Mouse (Mus musculus) neural tube, embryonic 13.5 days (tissue): ENCODE data around the gene Fgfr2. TPM values are rescaled to one million over a fixed set of nuclear protein-coding genes. Genes with fewer than 3 reads are reported as not detected.

ENCODE experiments used
- ATAC-seq: fragments of 200-750 bp; cut with Nextera tagmentation; 2 replicates; pipeline ENCODE4 v1.8.0; 2017; ENCODE audit warnings: low read depth, mild to moderate bottlenecking, moderate TSS enrichment, moderate library complexity
- H3K27ac ChIP-seq: fragments of 300-500 bp; sonication (generic); replicated peaks from 2 replicates; pipeline ENCODE4 v1.5.1; 2015; ENCODE audit warnings: moderate library complexity, mild to moderate bottlenecking, inconsistent platforms
- H3K27me3 ChIP-seq: fragments of 300-500 bp; sonication (generic); 2 replicates; pipeline ENCODE4 v1.6.1; 2015; ENCODE audit warnings: mild to moderate bottlenecking, inconsistent platforms
- H3K36me3 ChIP-seq: fragments of 300-500 bp; sonication (generic); 2 replicates; pipeline ENCODE4 v1.6.1; 2015; ENCODE audit warnings: mild to moderate bottlenecking, inconsistent platforms
- H3K4me1 ChIP-seq: fragments of 300-500 bp; sonication (generic); replicated peaks from 2 replicates; pipeline ENCODE4 v1.6.1; 2015; ENCODE audit warnings: inconsistent platforms
- H3K4me2 ChIP-seq: fragments of 300-500 bp; sonication (generic); 2 replicates; pipeline ENCODE4 v1.6.1; 2015; ENCODE audit warnings: inconsistent platforms, mild to moderate bottlenecking, moderate library complexity
- H3K4me3 ChIP-seq: fragments of 300-500 bp; sonication (generic); 2 replicates; pipeline ENCODE4 v1.5.1; 2015; ENCODE audit warnings: mild to moderate bottlenecking, inconsistent platforms
- H3K9ac ChIP-seq: fragments of 300-500 bp; sonication (generic); 2 replicates; pipeline ENCODE4 v1.6.1; 2015; ENCODE audit warnings: moderate library complexity, mild to moderate bottlenecking, inconsistent platforms
- H3K9me3 ChIP-seq: fragments of 300-500 bp; sonication (generic); 2 replicates; pipeline ENCODE4 v1.6.1; 2016; ENCODE audit warnings: inconsistent platforms
- WGBS: fragments of 180-500 bp; shearing (Covaris S2); methylation state at CpG from one replicate; pipeline ENCODE4 v1.1.7; 2015; 5-methylcytosine and 5-hydroxymethylcytosine counted together
- polyA plus RNA-seq: library from polyadenylated mRNA; unstranded; fragments of >200 nt; fragmentation: Nextera tagmentation; extraction: Ambion mirVana; gene quantifications from 2 replicates; pipeline ENCODE4 v1.2.1, GENCODE M21; 2015

The Fgfr2 gene
- polyA plus RNA-seq, 1 experiment from 2014 or later: 22.9 TPM

DNA sequence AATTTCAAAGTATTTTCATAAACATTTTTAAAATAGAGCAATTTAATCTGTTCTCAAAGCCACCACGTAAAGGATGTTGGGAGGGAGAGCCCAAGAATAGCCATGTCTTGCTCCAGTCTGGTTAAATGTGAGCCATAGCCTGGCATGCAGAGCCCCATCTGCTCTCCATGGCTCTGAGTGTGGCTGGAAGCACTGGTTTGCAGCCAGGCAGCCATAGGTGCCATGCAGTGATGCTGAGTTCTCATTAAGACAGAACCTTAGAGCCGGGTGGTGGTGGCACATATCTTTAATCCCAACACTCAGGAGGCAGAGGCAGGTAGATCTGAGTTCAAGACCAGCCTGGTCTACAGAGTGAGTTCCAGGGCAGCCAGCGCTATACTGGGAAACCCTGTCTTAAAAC is 2822.5 kb downstream of the Fgfr2 start:
- no peaks in the 10 kb centered on the region for H3K4me1 ChIP-seq
- H3K4me2 ChIP-seq: no peak overlapping the region
- no peak overlapping the region for H3K27ac ChIP-seq
- H3K4me3 ChIP-seq: no peak overlapping the region
- H3K9ac ChIP-seq: no peak overlapping the region
- H3K27me3 ChIP-seq: no peaks in the 10 kb centered on the region
- no peaks in the 10 kb centered on the region for H3K36me3 ChIP-seq
- 90% methylated on average over 3 of the region's 3 CpGs for WGBS
- no peaks in the 10 kb centered on the region for H3K9me3 ChIP-seq
- ATAC-seq: no peak

DNA sequence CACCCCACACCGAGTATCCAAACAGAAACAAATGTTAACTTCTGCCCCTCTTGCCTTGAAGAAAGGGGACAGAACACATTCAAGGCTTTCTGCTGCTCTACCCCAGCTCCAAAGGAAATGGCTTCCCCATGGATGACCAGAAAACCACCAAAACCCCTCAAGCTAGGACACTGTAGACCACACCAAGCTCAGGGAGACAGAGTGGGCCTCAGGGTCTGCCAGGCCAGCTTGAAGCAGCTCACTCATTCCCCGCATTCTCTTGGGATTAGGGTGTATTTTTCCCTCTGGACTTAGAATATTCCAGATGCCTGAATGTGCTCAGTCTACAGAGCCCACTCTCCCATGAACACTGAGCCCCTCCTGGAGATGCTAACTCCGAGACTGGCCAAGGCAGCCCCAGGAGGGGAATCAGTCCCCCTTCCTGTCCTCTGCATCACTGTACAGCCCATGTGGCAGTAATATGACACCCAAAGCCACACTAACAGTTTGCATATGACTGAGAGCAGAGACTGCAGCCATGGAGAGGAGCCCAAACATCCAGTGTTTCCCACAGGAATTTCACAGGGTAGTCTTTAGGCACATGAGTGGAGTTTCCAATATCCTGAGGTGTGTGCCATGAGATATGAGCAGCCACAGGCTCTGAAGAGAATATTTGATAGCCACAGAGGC is 2824.1 kb downstream of the Fgfr2 start:
- WGBS: 79% methylated on average over 3 of the region's 3 CpGs
- Histone ChIP-seq H3K27me3 (no peaks in the 10 kb centered on the region), H3K4me3 (no peak overlapping the region), H3K9me3 (no peaks in the 10 kb centered on the region), H3K4me1 (no peaks in the 10 kb centered on the region), H3K27ac (no peak overlapping the region), H3K9ac (no peak overlapping the region), H3K4me2 (no peak overlapping the region), H3K36me3 (no peaks in the 10 kb centered on the region)
- no peak for ATAC-seq

DNA sequence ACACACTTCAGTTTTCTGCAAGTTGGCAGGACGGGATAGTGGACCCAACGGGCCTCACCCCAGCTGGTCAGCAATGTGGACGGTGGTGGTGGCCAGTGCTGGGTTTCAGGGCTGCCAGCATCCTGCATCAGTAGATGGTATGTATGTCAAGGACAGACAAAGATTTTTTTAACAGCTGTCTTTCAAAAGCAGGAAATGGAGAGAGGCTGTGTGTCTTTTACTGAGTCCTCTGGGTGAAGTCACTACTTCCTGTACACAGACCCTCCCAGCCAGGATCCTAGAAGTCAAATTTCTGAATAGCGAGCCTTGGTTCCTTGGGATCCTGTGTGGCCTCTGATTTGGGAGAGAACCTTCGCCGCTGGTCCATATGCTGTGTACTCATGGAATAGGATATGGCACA is 2832.0 kb downstream of the Fgfr2 start:
- H3K9ac ChIP-seq: no peak overlapping the region
- 0 out of 2 replicates have a peak, but pooled peaks cover 5% of the 10 kb centered on the region for H3K27me3 ChIP-seq
- peaks cover 15% of the 10 kb centered on the region for H3K4me1 ChIP-seq
- 77% methylated on average over 6 of the region's 6 CpGs for WGBS
- H3K4me2 ChIP-seq: no peak overlapping the region
- H3K36me3 ChIP-seq: no peaks in the 10 kb centered on the region
- no peak for ATAC-seq
- no peaks in the 10 kb centered on the region for H3K9me3 ChIP-seq
- no peak overlapping the region for H3K27ac ChIP-seq
- no peak overlapping the region for H3K4me3 ChIP-seq

DNA sequence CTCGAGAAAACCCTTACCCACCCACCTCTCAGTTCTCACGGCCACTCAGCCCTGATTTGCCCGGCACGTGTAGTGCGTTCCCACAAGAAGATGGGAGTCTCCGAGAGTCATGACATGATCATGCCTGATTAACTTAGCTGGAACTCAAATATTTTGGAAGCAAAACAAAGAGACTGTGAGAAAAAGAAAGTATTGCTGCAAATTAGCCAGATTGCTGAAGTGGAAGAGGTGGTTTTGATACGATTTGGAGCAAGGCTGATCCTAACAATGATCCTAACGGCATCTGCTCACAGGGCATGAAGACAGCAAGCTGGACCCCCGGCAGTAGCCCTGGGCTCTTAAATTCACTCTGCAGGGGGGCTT is 2833.7 kb downstream of the Fgfr2 start:
- Histone ChIP-seq H3K9me3 (no peaks in the 10 kb centered on the region), H3K4me2 (peak overlapping the region; percentile 9; the same call in 1 of the 2 replicates), H3K36me3 (no peaks in the 10 kb centered on the region), H3K27ac (no peak overlapping the region), H3K9ac (no peak overlapping the region), H3K27me3 (0 out of 2 replicates have a peak, but pooled peaks cover 5% of the 10 kb centered on the region), H3K4me3 (no peak overlapping the region), H3K4me1 (peaks cover 15% of the 10 kb centered on the region)
- WGBS: 34% methylated on average over 9 of the region's 9 CpGs
- no peak for ATAC-seq

DNA sequence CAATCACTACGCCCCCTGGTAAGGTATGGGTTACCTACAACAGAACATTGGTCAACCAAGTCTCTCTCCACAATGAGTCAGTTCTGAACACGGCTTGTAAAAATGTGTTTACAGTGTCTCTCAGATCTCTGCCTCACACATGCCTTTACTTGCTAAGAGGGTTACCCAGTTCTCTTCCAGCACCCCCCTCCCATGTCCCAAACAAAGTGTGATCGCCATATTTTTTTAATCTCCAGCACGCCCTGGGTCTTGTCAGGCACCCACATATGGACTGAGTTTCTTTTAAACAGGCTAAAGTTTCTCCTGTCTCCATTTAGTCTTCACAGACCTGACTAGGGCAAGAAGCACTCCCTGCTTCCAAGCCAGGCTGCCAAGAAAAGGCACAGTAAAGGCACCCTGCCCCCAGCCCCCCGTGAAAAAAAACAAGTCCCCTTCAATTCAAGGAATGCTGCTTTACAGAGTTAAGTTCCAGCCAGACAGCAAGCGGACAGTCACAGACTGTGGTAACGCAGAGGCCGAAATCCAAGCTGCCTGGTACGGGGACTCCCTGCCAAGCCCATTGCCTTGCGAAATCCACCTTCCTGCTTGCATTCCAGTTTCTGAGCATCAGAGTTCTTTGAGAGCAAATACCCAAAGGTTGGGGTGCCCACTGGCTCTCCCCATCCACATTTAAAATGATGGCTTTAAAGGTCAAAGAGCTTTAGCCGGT is 2834.3 kb downstream of the Fgfr2 start:
- H3K36me3 ChIP-seq: no peaks in the 10 kb centered on the region
- peaks cover 15% of the 10 kb centered on the region for H3K4me1 ChIP-seq
- no peak overlapping the region for H3K4me3 ChIP-seq
- no peaks in the 10 kb centered on the region for H3K9me3 ChIP-seq
- no peak for ATAC-seq
- H3K27ac ChIP-seq: no peak overlapping the region
- H3K9ac ChIP-seq: no peak overlapping the region
- 0 out of 2 replicates have a peak, but pooled peaks cover 5% of the 10 kb centered on the region for H3K27me3 ChIP-seq
- no peak overlapping the region for H3K4me2 ChIP-seq
- WGBS: 63% methylated on average over 11 of the region's 11 CpGs

DNA sequence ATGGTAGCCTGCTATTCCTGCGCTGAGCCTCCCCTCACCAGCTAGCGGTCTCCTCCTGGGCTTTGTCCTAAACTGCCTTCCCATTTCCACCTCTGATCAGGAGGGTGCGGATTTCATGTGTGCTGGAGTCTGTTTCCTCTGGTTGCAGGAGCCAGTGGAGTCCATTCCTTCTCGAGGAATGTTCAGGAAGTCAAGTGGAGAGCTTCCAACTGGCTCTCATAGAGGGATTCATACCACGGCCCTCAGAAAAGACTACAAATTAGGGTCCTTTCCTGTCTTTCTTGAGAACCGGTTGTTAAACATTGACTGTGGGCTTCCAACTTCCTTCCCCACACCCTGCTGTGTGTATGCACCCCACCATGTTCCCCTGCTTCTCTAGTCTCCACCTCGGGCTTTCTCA is 2834.9 kb downstream of the Fgfr2 start:
- H3K9me3 ChIP-seq: no peaks in the 10 kb centered on the region
- no peak for ATAC-seq
- H3K4me3 ChIP-seq: no peak overlapping the region
- no peak overlapping the region for H3K9ac ChIP-seq
- H3K27ac ChIP-seq: no peak overlapping the region
- H3K27me3 ChIP-seq: 0 out of 2 replicates have a peak, but pooled peaks cover 5% of the 10 kb centered on the region
- H3K4me2 ChIP-seq: no peak overlapping the region
- 71% methylated on average over 7 of the region's 7 CpGs for WGBS
- peaks cover 19% of the 10 kb centered on the region for H3K4me1 ChIP-seq
- no peaks in the 10 kb centered on the region for H3K36me3 ChIP-seq

DNA sequence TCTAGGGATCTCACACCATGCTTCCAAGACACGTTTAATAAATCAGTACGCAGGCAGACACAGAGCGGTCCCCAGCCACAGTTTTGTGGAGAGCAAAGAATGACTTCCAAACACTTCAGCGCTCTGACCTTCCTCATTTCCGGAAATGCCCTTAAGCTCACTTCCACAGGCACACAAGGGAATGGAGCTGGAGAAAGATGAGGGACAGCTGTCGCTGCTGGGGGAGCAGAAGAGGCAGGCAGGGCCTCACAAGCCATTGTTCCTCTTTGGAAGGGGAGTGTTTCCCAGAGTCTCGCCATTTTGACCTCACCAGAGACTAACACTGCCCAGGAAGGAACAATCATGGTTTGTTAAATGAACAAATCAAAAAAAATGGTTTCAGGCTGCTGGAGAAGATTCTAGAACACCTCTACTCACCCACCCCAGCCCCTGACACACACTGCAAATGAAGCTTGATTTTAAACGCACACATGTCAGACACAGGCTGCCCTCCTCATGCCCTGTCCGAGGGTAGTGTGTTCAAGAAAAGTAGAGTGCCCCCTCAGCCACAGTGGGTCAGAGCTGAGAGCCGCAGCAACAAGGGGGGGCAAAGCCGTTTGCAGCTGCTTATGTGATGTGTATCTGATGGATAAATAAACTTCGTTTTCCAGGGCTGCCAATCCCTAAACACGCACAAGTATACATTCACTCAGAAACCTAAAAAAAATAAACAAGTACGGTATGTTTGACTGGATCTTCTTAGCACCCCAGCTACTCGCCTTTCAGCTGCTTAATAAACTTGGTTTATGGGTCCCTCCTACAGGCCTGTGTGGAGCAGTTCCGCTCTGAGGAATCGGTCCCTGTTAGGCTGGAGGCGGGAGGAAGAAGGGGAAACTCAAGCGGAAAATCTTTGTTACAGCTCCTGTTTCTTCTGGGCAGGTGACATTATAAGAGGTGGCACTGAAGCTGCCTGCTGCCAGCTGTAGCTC is 2844.1 kb downstream of the Fgfr2 start:
- H3K9ac ChIP-seq: no peak overlapping the region
- ATAC-seq: no peak
- no peaks in the 10 kb centered on the region; the same call in 1 of the 2 replicates for H3K27me3 ChIP-seq
- H3K36me3 ChIP-seq: no peaks in the 10 kb centered on the region
- no peak overlapping the region for H3K4me3 ChIP-seq
- peaks cover 35% of the 10 kb centered on the region for H3K4me1 ChIP-seq
- no peaks in the 10 kb centered on the region for H3K9me3 ChIP-seq
- peak overlapping the region; percentile 43; the same call in 1 of the 2 replicates for H3K27ac ChIP-seq
- H3K4me2 ChIP-seq: no peak overlapping the region
- 34% methylated on average over 19 of the region's 19 CpGs for WGBS

DNA sequence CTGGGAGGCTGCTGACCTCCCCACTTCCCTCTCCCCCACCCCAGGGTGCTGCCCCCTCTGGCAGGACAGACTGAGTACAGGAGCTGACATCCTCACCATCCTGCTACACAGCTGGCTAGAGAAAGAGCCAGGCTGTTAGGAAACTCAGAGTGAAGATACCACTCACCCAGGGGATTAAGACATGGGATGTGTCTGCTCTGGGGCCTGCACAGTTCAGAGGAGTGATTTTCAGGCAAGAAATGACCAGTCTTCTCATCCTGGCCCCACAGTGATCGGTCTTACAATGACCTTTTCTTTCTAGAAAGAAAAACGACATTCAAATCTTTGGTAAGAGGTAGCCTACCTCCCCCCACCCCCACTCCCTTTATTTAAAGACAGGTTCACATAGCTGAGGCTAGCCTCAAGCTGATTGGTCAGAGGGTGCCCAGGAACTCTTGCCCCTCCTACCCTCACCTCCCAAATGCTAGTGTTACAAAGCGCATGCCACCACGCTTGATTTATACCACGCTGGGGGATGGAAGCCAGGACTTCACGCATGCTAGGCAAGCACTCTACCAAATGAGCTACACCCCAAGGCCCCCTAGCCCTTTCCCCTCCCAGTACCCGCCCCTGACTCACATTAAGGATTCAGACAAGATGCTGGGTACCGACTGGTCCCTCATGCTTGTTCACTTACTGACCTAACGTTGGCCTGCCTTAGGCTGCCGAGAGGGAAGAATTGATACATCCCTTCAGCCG is 2845.0 kb downstream of the Fgfr2 start:
- Histone ChIP-seq H3K27ac (peak overlapping the region; percentile 43; the same call in 1 of the 2 replicates), H3K9ac (no peak overlapping the region), H3K4me1 (peaks cover 32% of the 10 kb centered on the region), H3K4me2 (no peak overlapping the region), H3K4me3 (no peak overlapping the region), H3K9me3 (no peaks in the 10 kb centered on the region), H3K36me3 (no peaks in the 10 kb centered on the region), H3K27me3 (peaks cover 5% of the 10 kb centered on the region; the same call in 1 of the 2 replicates)
- 14% methylated on average over 11 of the region's 11 CpGs for WGBS
- peak; percentile 76 for ATAC-seq

DNA sequence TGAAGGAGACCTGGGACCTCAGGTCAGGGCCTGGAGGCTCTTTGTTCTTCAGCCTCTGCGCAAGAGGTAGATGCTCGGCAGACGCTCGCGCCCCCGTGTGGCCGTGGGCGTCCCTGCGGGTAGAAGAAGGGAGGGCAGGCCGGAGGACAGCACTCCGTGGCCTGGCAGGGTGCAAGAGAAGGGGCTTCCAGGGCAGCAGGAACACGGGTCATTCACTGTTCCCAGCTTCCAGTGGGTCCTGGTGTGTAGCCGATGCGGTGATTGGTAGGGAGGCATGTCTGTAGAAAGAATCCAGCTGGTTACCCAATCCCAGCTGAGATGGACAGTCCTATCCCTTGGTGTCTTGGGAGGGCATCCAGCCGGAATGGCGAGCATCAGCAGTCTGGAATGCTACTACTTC is 2849.9 kb downstream of the Fgfr2 start:
- H3K36me3 ChIP-seq: no peaks in the 10 kb centered on the region
- no peaks in the 10 kb centered on the region for H3K9me3 ChIP-seq
- 17% methylated on average over 16 of the region's 16 CpGs for WGBS
- H3K9ac ChIP-seq: no peak overlapping the region
- ATAC-seq: peak; percentile 8; the same call in 1 of the 2 replicates
- H3K27me3 ChIP-seq: peaks cover 16% of the 10 kb centered on the region
- H3K4me2 ChIP-seq: no peak overlapping the region
- peaks cover 26% of the 10 kb centered on the region for H3K4me1 ChIP-seq
- H3K27ac ChIP-seq: no peak overlapping the region
- H3K4me3 ChIP-seq: no peak overlapping the region

DNA sequence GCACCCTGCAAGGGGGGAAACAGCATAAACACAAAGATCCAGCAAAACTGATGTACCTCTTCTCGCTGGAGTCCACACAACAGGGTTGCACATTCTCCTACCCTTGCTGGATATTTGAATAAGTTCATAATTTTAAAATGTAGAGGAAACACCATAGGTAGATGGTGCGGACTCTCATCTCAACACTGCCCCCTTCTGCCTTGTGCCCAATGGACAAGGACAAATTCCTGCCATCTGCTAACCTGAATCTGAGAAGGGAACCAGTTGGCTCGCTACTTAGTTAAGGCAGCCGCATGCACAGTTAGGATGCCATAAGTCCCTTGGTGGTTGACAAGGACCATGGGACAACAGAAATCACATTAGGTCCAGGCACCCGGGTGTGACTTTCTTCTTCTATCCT is 2852.3 kb downstream of the Fgfr2 start:
- Histone ChIP-seq H3K36me3 (no peaks in the 10 kb centered on the region), H3K27me3 (peaks cover 16% of the 10 kb centered on the region), H3K9me3 (no peaks in the 10 kb centered on the region), H3K4me2 (no peak overlapping the region), H3K9ac (no peak overlapping the region), H3K27ac (no peak overlapping the region), H3K4me1 (peaks cover 30% of the 10 kb centered on the region), H3K4me3 (no peak overlapping the region)
- 80% methylated on average over 5 of the region's 5 CpGs for WGBS
- no peak for ATAC-seq

DNA sequence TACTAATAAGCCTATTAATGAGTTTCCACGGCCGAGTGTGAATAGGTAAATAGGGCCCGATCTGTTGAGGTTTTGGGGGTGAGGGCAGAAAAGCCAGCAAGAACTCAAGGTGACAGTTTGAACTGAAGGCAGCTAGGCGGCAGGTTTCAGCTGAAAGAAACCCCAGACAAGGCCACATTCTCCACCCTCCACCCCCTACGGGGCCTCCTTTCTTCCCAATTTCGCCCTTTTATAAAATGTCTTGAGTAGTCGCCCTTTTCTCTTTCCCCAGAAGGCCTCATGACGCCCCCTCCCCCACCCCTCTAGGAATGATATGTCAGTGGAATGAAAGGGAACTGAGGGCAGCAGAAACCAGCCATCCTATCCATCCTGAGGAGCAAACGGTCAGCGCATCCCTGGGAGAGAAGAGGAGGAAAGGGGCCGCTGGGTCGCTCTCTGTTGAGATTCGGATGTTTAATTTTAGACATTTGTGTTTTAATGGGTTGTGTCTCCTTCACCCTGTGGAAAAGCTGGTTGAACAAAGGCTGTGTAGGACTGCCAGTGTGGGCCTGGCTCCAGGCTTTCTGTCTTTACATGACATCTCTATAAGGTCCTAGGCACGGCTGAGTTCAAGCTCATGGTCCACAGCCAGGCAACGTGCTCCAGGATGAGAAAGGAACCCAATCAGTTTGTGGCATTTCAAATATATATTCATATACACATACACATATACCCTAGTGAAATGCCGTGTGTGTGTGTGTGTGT is 2853.9 kb downstream of the Fgfr2 start:
- H3K27ac ChIP-seq: 0 out of 2 replicates have a peak overlapping the region, but pooled peaks have one; percentile 5
- WGBS: 22% methylated on average over 16 of the region's 16 CpGs
- no peaks in the 10 kb centered on the region for H3K36me3 ChIP-seq
- peaks cover 16% of the 10 kb centered on the region for H3K27me3 ChIP-seq
- H3K4me2 ChIP-seq: no peak overlapping the region
- no peak for ATAC-seq
- H3K4me1 ChIP-seq: peaks cover 45% of the 10 kb centered on the region
- H3K4me3 ChIP-seq: no peak overlapping the region
- no peaks in the 10 kb centered on the region for H3K9me3 ChIP-seq
- no peak overlapping the region for H3K9ac ChIP-seq
